Mouse (Mus musculus) v-Abl transformed pro-B cells (cell line): Measurements from ENCODE around the gene Klhl8.
"Not testable (repeated sequence)": the region's sequence is repeated elsewhere in the genome, so short reads cannot be mapped to it uniquely, and the experiment has no call there.

Experiments used
- in situ Hi-C, 2 experiments: fragments of 400-800 bp; cut with MboI; formaldehyde crosslinking; loops; one replicate each; pipeline ENCODE4 v1.15.1; 2025; ENCODE audit not compliant: unreplicated experiment in 2 of 2

Gene Klhl8

GRCm38 (mm10) chr5:103910748-103911409, at the start of gene Klhl8:
Gene Klhl8 (minus strand): TSS chr5:103911259.
- in situ Hi-C loops, result loop anchor here in 1 of 2 experiments (25.0 kb wide), 1 partner anchor 426 kb away; the partner anchor contains the start of gene Mepe

- in situ Hi-C loops, result no loop called here
Observed at GRCm38 (mm10) chr5:103954638-103955037, 43.6 kb upstream of the Klhl8 start.

DNA sequence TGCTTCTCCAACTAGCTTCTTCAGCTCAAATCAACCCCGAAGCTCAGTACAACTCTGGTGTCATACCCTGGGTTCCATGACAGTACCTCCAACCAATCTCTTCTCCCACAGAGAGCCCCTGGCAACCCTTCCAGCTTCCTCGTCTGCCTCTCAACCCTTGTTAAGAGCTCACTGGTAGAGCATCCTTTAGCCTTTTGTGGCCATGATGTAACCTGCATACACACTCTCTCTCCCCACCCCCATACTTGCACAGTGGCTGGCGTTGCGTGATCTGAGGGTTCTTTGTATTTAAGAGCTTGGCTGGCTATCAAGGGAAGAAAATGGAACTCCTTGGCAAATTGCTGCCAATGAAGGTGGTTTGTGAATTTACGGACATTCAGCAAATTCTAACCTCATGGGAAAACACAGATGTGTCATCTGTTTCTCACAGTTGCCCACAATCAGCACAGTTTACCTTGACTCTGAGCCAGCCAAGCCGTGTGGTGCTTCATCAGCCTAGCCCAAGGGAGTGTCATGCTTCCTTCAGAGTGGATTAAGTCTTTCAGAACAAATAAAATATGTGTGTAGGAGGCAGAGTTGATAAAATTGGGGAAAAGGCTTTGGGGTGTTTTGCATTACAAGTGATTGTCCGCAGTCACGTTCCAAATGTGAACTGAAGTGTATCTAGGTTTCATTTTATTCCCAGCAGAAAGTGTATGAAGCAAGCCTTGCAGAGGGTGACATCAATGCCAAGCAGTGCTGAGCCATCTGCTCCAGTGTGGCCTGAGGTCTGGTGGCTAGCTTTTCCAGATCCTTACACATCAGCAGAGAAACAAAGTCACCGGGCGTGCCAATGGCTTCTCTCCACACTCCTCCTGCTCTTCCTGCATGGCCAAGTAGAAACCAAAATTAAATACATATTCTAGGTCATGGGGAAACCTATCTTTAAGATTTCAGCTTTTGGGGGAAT, 42.4 kb upstream of the Klhl8 start:
- in situ Hi-C loops, result no loop called here

DNA sequence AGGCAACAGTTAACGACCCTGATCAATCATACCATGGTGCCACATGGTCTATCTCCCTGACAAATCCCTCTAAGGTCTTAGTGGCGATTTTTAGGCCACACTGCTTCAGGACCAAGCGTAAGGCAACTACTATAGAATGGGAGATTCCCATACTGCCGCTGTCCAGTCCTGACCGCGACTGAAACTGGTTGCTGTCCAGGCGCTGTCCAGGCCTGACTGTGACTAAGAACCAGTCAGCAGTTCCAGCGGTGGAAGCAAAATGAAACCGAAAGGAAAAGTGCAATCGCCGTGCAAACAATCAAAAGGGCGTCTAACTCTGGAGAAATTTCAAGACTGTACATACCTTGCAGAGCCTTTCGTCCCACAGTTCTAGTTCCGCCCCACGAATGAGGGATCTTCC, 39.1 kb upstream of the Klhl8 start:
- in situ Hi-C loops, result not testable (repeated sequence)

- in situ Hi-C loops, result loop anchor here (25.0 kb wide), 2 partner anchors 1256 to 1781 kb away; no protein-coding TSS in a partner anchor
Observed at GRCm38 (mm10) chr5:103943183-103943582, 32.1 kb upstream of the Klhl8 start.

GRCm38 (mm10) chr5:103939856-103940255, 28.8 kb upstream of the Klhl8 start:
- in situ Hi-C loops, result loop anchor here (25.0 kb wide), 2 partner anchors 1253 to 1778 kb away; no protein-coding TSS in a partner anchor

- in situ Hi-C loops, result loop anchor here (25.0 kb wide), 2 partner anchors 1252 to 1777 kb away; no protein-coding TSS in a partner anchor
Observed at GRCm38 (mm10) chr5:103939350-103939652, 28.2 kb upstream of the Klhl8 start.

GRCm38 (mm10) chr5:103938547-103939349, 27.7 kb upstream of the Klhl8 start:
- in situ Hi-C loops, result loop anchor here (25.0 kb wide), 2 partner anchors 1251 to 1776 kb away; no protein-coding TSS in a partner anchor

- in situ Hi-C loops, result loop anchor here (25.0 kb wide), 2 partner anchors 1250 to 1775 kb away; no protein-coding TSS in a partner anchor
Observed at GRCm38 (mm10) chr5:103936906-103937589, 26.0 kb upstream of the Klhl8 start.

DNA sequence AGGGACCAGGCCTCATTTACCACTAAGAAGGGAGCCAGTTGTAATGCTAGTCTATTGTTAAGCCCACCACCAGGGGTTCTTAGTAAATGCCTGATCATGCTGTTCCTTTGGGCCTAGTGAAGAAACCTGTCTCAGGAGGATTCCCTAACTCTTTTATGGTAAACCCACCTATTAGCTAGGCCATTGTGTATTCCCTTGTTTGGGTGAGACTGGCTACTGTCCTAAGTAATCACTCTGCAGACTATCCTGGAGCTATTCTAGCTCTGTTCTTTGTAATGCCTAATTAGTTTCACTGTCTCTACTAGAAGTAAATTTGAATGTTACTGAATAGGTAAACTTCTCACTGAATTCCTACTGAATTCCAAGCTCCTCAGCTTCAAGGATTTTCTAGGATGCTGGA, 20.9 kb upstream of the Klhl8 start:
- in situ Hi-C loops, result loop anchor here (25.0 kb wide), 2 partner anchors 1245 to 1770 kb away; no protein-coding TSS in a partner anchor

DNA sequence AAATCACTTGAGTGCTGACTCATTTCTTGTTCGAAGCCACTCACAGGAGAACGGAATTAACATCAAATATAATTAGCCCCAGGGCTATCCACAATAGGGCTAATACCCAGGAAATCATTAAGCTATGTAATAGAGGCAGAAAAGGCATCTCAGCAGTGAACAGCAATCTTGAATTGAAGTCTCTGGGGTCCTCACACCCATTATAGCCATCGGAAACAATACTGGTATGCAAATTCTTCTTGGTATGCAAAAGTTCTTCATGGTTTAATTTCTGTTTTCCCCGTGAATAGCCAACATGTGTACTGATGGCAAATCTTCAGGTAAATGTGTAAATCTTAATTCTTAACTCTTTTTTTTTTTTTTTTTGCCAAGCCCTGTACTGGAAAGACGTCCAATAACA, 19.5 kb upstream of the Klhl8 start:
- in situ Hi-C loops, result loop anchor here (25.0 kb wide), 2 partner anchors 1243 to 1768 kb away; no protein-coding TSS in a partner anchor

- in situ Hi-C loops, result loop anchor here (5.0 to 25.0 kb wide), 6 partner anchors 76 to 1766 kb away; no protein-coding TSS in a partner anchor
Observed at GRCm38 (mm10) chr5:103928196-103928550, 17.1 kb upstream of the Klhl8 start.

- in situ Hi-C loops, result loop anchor here (5.0 to 25.0 kb wide), 6 partner anchors 75 to 1765 kb away; no protein-coding TSS in a partner anchor
Observed at GRCm38 (mm10) chr5:103927429-103928195, 16.6 kb upstream of the Klhl8 start.

- in situ Hi-C loops, result loop anchor here (5.0 to 25.0 kb wide), 6 partner anchors 74 to 1764 kb away; no protein-coding TSS in a partner anchor
Observed at GRCm38 (mm10) chr5:103926398-103926797, 15.3 kb upstream of the Klhl8 start.

DNA sequence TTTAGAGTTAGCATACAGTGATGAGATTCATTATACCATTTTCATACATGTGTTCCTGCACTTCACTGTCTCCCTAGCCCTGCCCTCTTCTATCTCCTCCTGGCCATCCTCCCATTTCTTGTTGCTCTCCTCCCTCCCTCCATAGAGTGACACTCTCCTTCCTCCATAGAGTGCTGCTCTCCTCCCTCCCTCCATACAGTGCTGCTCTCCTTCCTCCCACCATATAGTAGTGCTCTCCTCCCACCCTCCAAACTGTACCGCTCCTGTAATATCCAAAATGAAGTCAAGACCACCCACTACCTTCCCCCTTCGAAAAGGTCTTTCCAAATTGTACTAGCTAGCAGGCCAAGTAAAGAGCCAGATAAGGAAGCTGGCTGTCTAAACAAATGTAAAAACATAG, 12.7 kb upstream of the Klhl8 start:
- in situ Hi-C loops, result loop anchor here (5.0 to 25.0 kb wide), 4 partner anchors 61 to 579 kb away; partner anchors contain the start of gene Mepe (in 1 of the 2)

GRCm38 (mm10) chr5:103923101-103923500, 12.0 kb upstream of the Klhl8 start:
- in situ Hi-C loops, result loop anchor here (5.0 to 25.0 kb wide), 4 partner anchors 61 to 578 kb away; partner anchors contain the start of gene Mepe (in 1 of the 2)

GRCm38 (mm10) chr5:103922436-103922835, 11.4 kb upstream of the Klhl8 start:
- in situ Hi-C loops, result loop anchor here (5.0 to 25.0 kb wide), 4 partner anchors 60 to 578 kb away; partner anchors contain the start of gene Mepe (in 1 of the 2)

DNA sequence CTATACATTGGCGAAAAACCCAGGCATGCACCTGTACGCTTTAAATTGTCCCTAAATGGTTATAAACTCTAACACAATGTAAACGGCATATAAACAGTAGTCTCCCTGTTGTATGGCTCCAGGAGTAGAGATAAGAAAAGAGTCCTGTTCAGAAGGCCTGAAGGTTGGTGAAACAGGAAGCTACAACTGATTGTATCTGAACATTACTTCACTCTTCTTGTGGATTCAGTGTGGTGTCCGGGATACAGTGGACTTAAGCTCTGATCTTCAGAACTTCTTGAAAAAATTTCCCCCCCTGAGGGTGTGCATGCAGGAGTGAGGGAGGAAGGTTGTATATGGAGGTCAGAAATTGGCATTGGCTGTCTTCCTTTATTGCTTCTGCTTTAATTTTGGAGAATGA, 8.4 kb upstream of the Klhl8 start:
- in situ Hi-C loops, result loop anchor here in 1 of 2 experiments (25.0 kb wide), 1 partner anchor 418 kb away; the partner anchor contains the start of gene Mepe
